Mouse (Mus musculus) T-cell, adult 2 months (primary cell): ENCODE measurements around the gene Map3k6.

Experiments used
- DNase-seq: peaks from one replicate; pipeline ENCODE4 v3.0.0; 2022; ENCODE audit warnings: low spot score

Gene Map3k6

GRCm38 (mm10) chr4:133213661-133214060 lies 27.0 kb upstream of the Map3k6 start:
- no peak for DNase-seq

GRCm38 (mm10) chr4:133217641-133218040 lies 23.0 kb upstream of the Map3k6 start:
- peak; percentile 65 for DNase-seq

- DNase-seq, result no peak
These were observed 21.9 kb upstream of the Map3k6 start for GRCm38 (mm10) chr4:133218745-133219144.

- no peak for DNase-seq
These were observed 20.0 kb upstream of the Map3k6 start for GRCm38 (mm10) chr4:133220656-133221055.

- no peak for DNase-seq
These were observed 18.9 kb upstream of the Map3k6 start for GRCm38 (mm10) chr4:133221701-133222100.

- no peak for DNase-seq
These were observed 16.7 kb upstream of the Map3k6 start for GRCm38 (mm10) chr4:133223875-133224274.

- DNase-seq, result no peak
These were observed 14.5 kb upstream of the Map3k6 start for GRCm38 (mm10) chr4:133226073-133226472.

- DNase-seq, result no peak
These were observed 13.0 kb upstream of the Map3k6 start for GRCm38 (mm10) chr4:133227636-133228035.

GRCm38 (mm10) chr4:133229582-133229981 lies 11.0 kb upstream of the Map3k6 start:
- DNase-seq, result no peak

GRCm38 (mm10) chr4:133233285-133233976 lies 7.2 kb upstream of the Map3k6 start:
- DNase-seq, result no peak

GRCm38 (mm10) chr4:133234771-133235170 lies 5.8 kb upstream of the Map3k6 start:
- DNase-seq, result no peak

- DNase-seq, result no peak
These were observed 5.2 kb upstream of the Map3k6 start for GRCm38 (mm10) chr4:133235415-133235814.

GRCm38 (mm10) chr4:133237911-133238310 lies 2.7 kb upstream of the Map3k6 start:
- peak; percentile 29 for DNase-seq

- peak; percentile 73 for DNase-seq
These were observed 603 bp downstream of the Map3k6 start for GRCm38 (mm10) chr4:133240934-133241908.

GRCm38 (mm10) chr4:133241910-133242309 lies 1.3 kb downstream of the Map3k6 start:
- DNase-seq, result no peak

- no peak for DNase-seq
These were observed 2.1 kb downstream of the Map3k6 start for GRCm38 (mm10) chr4:133242710-133243109.

GRCm38 (mm10) chr4:133243538-133243937 lies 2.9 kb downstream of the Map3k6 start:
- no peak for DNase-seq

GRCm38 (mm10) chr4:133244289-133244688 lies 3.7 kb downstream of the Map3k6 start:
- no peak for DNase-seq

- no peak for DNase-seq
These were observed 6.5 kb downstream of the Map3k6 start for GRCm38 (mm10) chr4:133247072-133247471.

- DNase-seq, result no peak
These were observed 7.3 kb downstream of the Map3k6 start for GRCm38 (mm10) chr4:133247806-133248449.

GRCm38 (mm10) chr4:133250609-133251008 lies 10.0 kb downstream of the Map3k6 start:
- DNase-seq, result peak; percentile 83

- no peak for DNase-seq
These were observed 10.6 kb downstream of the Map3k6 start for GRCm38 (mm10) chr4:133251214-133251613.

GRCm38 (mm10) chr4:133252089-133252488 lies 11.5 kb downstream of the Map3k6 start:
- DNase-seq, result no peak
